Mouse (Mus musculus): ENCODE results near the gene Gnas.
"Not testable (repeated sequence)": the region's sequence is repeated elsewhere in the genome, so short reads cannot be mapped to it uniquely, and the experiment has no call there.

The Gnas gene

GRCm38 (mm10) chr2:174295175-174295899 is 11.2 kb downstream of the Gnas start:
- peak; percentile 93 for DNase-seq

- DNase-seq = peak; percentile 64
Measured at GRCm38 (mm10) chr2:174295900-174296465, 11.9 kb downstream of the Gnas start.

DNA sequence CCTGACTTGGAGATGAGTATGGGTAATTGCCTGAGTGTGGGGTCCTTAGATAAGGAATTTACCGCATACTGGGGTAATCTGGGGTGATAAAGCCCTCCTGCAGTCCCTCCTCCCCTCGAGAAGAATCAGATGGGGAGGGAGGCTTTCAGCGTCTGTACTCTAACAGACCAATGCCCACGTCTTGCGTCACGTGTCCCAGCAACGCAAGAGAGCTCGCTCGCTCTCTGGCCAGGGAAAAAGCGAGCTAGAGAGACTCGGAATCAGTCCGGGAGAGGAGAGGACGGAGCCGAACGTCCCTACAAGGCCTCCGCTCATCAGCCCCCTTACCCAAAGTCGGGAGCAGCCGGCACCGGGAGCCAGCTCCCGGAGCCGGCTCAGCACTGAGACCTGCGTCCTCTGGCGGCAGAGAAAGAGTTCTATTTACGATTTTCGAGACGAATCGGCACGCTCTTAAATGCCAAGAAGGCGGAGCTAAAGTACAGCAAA is 13.0 kb downstream of the Gnas start:
- peak; percentile 73 for DNase-seq

DNA sequence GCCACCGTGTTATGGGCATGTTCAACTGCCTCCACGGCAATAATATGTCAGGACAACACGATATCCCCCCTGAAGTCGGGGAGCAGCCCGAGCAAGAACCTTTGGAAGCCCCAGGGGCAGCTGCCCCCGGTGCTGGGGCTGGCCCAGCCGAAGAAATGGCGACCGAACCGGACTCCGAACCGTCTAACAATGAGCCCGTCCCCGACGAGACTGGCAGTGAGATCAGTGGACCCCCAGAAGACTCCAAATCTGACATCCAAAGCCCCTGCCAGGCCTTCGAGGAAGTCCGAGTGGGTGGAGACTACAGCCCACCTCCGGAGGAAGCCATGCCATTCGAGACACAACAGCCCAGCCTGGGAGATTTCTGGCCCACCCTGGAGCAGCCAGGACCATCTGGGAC is 13.7 kb downstream of the Gnas start:
- no peak for DNase-seq

DNA sequence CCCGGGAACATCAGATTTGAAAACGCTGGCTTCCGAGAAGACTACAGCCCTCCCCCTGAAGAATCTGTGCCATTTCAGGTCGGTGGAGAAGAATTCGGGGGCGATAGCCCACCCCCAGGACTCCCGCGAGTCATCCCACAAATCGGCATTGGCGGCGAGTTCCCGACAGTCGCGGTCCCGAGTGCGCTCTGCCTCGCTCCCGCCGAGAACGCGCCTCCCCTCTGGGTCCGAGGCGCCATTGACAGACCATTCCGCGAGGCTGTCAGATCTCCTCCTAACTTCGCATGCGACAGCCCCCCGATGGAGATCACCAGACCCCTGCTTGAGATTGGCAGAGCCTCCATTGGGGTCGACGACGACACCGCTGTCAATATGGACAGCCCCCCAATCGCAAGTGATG is 14.4 kb downstream of the Gnas start:
- no peak for DNase-seq

- DNase-seq = no peak
Measured at GRCm38 (mm10) chr2:174299091-174299770, 15.1 kb downstream of the Gnas start.

GRCm38 (mm10) chr2:174299771-174300160 is 15.6 kb downstream of the Gnas start:
- no peak for DNase-seq

DNA sequence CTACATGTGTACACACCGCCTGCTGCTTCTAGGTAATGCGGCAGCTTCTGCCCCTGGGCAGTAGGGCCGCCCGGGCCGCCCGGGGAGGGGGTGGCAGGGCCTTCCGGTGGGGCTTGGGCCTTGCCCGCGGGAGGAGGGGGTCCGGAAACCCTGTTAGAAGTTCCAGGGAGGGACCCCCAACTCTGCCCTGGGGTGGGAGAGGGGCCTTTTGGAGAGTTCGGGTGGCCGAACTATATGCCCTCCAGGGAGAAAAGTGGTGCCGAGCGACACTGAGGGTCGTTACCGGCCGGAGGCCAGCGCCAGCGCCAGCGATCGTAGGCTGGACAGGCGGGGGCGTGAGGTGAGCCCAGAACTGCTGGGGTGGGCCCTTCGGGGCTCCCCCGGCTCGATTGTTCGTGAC is 16.1 kb downstream of the Gnas start:
- DNase-seq = no peak

- DNase-seq = no peak
Measured at GRCm38 (mm10) chr2:174300666-174301065, 16.5 kb downstream of the Gnas start.

GRCm38 (mm10) chr2:174302526-174302925 is 18.4 kb downstream of the Gnas start:
- peak; percentile 38 for DNase-seq

DNA sequence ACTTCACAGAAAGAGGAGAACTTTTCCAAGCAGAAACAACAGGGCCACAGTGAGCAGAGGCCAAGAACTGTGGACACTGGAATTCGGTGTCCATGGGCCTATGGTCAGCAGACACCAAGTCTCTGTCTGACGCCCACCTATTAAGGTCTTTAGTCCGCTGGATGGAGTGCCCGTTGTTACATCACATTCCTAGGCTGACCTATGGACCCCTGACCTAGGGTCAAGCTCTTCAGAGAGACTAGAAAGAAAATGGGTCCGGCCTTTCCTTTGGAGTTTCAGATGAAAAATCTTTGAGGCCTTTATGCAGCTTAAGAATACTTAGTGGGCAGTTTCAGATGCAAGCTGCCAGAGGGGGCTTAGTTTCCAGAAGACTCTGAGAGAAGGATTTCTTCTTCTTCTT is 21.5 kb downstream of the Gnas start:
- DNase-seq = peak; percentile 72

DNA sequence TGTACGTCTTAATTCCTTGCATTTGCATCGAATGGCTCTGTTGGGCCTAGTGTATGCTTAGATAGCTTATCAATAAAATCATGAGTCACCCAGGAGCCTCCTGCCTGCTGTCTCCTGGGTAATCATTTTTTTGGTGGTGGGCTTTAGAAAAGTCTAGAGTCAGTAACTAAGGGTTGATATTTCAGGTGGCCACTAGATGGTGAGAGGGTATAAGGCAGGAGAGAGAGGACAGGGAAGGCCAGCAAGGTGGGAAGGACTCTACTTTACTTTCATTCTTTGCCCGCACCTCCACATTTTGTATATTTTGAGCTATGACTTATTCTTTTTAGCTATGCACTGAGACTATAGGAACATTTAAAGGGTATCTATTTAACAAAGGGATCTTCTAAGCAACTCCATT is 23.8 kb downstream of the Gnas start:
- no peak for DNase-seq

- DNase-seq = peak; percentile 89
Measured at GRCm38 (mm10) chr2:174310913-174311514, 26.9 kb downstream of the Gnas start.

DNA sequence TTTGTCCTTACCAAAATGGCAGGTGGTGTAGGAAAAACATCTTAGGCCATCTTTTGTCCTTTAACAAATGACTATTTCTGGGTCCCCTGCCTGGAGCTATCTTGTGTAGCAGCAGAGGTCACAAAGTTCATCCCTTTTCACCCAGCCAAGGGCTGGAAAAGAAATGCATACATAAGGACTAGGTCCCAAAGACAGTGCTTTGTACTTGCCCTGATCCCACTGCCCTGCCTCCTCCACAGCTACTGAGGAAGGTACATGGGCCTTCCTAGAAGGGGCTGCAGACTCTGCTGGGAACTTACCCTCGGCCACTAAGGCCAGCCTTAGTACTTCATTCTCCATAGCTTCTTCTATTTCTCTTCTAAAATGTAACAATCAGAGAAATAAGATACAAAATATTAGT is 27.5 kb downstream of the Gnas start:
- no peak for DNase-seq

DNA sequence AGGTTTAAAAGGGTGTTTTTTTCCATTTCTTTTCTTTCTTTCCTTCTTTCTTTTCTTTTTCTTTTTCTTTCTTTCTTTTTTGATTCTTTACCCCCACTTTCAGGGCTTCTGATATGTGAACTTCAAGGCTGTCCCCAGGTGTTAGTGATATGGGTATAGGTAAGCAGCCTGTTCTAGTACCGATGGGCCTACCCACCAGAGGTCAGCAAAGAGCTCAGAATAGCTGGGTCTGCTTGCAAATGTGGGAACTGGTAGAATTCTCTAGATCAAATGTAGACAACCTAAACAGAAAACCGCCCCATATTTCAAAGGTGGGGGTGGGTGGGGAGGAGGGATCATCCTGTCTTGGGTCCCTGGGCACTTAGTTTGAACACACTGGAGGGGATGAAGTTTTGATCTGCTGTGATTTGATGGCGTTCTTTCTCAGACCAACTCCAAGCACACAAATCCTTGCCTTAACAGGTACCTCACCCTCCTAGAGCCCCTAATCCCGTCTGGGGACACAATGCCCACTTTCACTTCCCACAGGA is 28.1 kb downstream of the Gnas start:
- peak; percentile 82 for DNase-seq

DNA sequence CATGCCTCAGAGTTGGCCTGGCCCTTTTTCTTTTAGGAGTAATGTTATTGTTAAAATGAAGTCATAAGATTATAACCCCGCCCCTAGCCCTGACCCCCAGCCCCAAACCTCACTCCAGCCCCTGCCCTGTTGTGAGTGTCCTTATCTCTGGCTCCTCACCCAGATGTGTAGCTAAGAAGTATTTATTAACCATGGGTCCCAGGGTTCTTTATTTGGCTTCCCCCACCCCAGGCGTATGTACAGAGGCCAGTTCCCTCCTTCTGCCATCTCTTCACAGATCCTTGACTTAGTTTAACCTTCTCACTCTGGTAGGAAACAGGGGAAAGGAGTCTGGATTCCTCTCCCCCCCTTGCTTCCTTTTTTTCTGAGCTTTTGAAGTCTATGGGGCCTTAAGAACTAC is 28.5 kb downstream of the Gnas start:
- no peak for DNase-seq

- not testable (repeated sequence) for DNase-seq
Measured at GRCm38 (mm10) chr2:174315445-174315844, 31.3 kb downstream of the Gnas start.

- DNase-seq = no peak
Measured at GRCm38 (mm10) chr2:174316661-174317060, 32.5 kb downstream of the Gnas start.

GRCm38 (mm10) chr2:174325989-174326388 is 41.9 kb downstream of the Gnas start:
- no peak for DNase-seq

DNA sequence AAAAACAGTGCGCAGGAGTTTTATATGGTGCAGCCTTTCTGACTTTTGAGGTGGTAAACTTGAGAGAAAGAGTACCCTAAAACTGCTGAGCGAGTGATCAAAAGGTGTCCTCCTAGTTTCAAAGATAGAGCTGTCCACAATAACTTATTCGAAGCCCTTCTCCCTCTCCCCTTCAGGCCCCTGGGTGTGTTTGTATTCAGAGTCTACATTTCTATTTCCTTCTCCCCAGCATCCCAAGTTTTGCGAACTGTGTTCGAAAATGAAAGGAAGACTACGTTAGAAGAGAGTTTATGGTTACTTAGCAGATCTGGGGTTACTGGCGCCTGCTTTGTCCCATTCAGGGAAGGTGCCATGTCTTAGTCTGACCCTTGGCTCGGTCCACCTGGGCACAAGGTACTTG is 42.4 kb downstream of the Gnas start:
- no peak for DNase-seq

DNA sequence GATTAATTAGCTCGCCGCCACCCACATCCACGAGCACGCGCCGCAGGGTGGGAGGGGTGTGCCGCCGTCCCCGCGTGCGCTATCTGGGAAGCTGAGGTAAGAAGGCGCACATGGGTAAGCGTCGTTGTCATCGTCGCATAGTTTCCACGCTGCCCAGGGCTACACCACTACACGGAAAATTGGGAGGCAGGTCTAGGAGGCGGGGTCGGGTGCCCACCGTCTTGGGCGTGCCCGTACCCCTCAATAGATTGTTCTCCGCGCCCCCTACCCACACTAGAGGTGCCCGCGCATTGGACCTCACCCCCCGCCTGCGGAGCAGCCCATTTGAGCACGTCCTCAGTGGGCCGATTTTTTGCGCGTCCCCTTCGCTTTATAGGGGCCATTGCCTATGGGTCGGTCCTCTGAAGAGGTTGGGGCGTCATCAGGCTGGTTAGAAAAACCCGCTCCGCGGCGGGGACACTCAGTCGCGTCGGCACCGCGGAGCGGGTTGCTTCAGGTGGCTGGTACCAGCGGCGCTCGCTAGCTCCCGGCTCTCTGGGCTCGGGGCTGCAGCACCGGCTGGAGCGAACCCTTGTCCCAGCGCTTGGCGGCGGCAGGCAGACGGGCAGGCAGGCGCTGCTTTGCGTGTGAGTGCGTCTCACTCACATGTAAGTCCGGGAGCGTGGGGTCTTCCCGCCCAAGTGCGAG is 43.3 kb downstream of the Gnas start:
- peak; percentile 81 for DNase-seq

DNA sequence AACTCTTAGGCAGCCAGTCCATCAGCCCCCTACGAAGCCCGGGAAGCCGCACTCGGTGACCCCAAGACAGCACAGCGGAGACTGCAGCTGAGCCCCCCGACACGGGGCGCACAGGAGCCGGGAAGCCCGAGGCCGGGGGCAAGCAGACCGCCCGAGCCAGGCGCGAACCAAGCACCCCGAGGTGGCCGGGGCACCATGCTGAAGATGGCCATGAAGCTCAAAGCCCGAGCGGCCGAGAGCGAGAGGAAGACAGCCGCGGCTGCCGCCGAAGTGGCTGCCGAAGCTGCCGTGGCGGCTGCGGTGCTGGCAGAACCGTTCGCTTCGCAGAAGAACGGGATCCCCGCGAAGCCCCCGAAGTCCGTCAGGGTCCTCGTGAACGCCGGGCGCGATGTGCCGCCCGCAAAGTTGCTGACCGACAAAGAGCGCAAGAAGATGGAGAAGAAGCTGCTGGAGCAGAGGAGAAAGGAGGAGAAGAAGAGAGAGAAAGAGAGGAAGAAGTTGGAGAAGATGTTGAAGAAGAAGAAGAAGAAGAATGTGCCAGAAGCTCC is 44.3 kb downstream of the Gnas start:
- DNase-seq = peak; percentile 35

Measured in embryo, embryonic 11 days (tissue).